Mouse (Mus musculus): ENCODE measurements around the gene Shb. TPM values are rescaled to one million over a fixed set of nuclear protein-coding genes. Genes with fewer than 3 reads are reported as not detected.

The Shb gene
- polyA plus RNA-seq, 1 experiment, result 11.4 TPM

DNA sequence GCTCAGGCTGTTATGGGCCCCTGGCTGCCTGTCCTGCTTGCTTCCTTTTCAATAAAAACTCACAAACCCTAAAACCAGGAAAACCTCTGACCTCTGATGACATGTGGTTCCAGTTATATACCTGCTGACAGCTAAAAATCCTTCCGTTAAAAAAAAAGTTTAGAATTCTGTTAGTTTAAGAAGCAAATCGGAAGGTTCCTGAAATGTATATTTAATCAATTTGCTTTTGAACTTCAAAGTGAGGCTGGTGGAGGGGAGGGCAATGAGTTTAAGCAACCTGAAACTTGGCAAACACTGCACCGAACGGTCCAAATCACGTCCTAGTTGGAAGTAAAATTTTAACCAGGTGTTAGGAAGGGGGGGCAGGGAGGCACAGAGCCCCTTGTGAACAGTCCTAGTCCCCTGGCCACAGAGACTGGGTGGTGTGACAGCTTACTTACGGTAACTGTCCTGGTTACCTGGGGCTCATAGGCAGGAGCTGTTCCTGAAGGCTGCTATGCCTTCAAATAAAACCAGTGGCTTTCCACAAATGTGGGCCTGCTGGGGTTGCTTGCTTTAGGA is 41.1 kb downstream of the Shb start:
- H3K4me1 ChIP-seq (ENCODE audit: control insufficient read depth, insufficient read depth, low read length), result peaks cover 10% of the 10 kb centered on the region

DNA sequence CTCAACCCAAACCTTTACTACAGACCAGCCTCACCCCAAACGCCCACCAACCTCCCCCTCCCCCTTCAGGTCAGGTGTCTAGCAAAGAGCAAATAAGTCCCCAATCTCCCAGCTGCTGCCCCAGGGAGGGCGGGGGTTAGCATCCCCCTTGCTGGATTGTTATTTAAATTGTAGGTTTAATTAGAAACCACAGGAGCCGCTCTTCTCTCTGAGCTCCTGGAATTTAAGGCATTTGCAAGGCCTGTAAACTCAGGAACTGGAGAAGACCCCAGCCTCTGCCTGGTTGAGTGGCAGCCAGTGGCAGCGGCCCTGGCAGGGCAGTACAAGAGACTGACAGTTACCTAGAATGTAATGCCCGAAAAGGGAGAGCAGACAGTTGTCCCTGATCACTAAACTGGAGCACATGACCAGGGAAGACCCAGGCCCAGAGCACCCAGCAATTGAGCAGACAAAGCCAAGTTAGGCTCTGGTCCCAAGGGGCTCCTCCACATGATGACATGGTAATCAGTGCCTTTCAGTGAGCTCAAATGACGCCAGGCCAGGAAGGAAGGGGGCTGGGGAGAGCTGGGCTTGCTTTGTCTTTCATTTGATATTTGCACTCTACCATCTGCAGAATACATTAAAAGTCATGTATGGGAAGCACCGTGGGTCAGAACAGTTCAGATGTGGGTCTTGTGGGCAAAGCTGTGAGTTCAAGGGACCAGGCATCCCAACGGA is 42.1 kb downstream of the Shb start:
- Histone ChIP-seq H3K4me3 (ENCODE audit: insufficient read depth, low read length) (no peak overlapping the region), H3K4me1 (ENCODE audit: control insufficient read depth, insufficient read depth, low read length) (peaks cover 12% of the 10 kb centered on the region), H3K27ac (ENCODE audit: insufficient read depth, low read length) (no peak overlapping the region)
- TF ChIP-seq POLR2A (IDR thresholded peaks at IDR 0.05; ENCODE audit: extremely low read depth, insufficient read depth, low read length) (no peak), CTCF (IDR thresholded peaks at IDR 0.05; ENCODE audit: extremely low read depth, insufficient read depth, low read length) (no peak)

More for the DNA sequence above, 41.1 kb downstream of the Shb start:
- Histone ChIP-seq H3K27ac (ENCODE audit: insufficient read depth, low read length) (no peak overlapping the region), H3K4me3 (ENCODE audit: insufficient read depth, low read length) (no peak overlapping the region)
- TF ChIP-seq CTCF (IDR thresholded peaks at IDR 0.05; ENCODE audit: extremely low read depth, insufficient read depth, low read length), result no peak
- no peak for TF ChIP-seq POLR2A (IDR thresholded peaks at IDR 0.05; ENCODE audit: extremely low read depth, insufficient read depth, low read length)

DNA sequence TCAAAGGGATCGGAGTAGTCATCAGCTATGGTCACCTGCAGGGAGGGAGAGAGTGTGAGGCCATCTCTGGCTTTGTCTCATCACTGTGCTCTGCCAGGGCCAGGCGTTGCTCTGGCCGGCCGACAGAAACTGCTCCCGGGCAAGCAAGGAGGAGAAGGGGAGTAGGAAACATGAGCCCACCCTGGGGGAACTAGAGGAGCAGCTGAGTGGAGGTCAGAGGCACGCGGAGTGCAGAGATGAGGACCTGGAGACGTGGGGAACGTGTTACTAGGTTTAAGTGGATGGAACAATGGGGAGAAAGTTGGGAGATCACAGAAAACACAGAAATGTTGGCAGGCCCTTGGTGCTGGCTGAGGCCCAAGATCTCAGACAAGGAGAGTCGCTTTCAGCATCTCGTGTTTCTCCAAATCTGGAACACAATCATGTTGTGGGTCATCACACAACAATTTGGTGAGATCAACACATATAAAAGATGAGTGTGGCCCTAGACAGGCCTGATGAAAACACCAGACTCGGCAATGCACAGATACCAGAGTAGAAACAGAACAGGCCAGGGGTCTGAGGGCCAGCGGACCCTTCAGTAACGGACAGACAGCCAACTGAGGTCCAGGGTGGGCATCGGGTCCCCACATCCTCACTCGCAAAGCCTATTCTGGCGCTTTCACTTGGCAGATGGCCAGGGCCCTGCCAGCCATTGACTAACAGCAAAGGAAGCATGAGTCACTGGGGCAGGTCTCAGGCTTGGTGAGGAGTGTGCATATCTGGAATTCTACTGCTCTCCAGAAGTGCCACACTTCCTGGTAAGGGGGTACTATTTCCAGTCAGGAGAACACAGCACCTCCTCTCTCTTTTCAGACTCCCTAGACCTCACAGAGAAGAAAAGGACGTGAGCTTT is 42.9 kb downstream of the Shb start:
- peaks cover 15% of the 10 kb centered on the region for H3K4me1 ChIP-seq (ENCODE audit: control insufficient read depth, insufficient read depth, low read length)

DNA sequence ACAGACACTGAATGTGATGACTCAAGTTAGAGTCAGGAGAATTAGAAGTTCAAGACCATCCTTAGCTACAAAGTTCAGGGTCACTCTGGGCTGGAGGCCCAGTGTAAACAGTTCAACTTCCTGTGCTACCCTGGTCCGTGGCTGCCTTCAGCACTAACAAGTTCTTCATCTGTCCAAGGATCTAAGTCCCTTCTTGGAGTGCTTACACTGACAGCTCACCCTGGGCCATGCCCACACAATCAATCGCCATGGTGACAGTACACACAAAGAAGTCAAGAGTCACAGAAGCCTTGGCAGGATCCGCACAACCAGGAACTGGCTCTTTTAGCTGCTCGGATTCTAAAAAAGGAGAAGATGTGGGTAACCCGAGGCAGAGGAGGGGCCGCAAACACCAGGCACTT is 44.6 kb downstream of the Shb start:
- Histone ChIP-seq H3K27ac (ENCODE audit: insufficient read depth, low read length) (no peak overlapping the region), H3K4me3 (ENCODE audit: insufficient read depth, low read length) (no peak overlapping the region), H3K4me1 (ENCODE audit: control insufficient read depth, insufficient read depth, low read length) (peaks cover 14% of the 10 kb centered on the region)
- TF ChIP-seq POLR2A (IDR thresholded peaks at IDR 0.05; ENCODE audit: extremely low read depth, insufficient read depth, low read length) (no peak), CTCF (IDR thresholded peaks at IDR 0.05; ENCODE audit: extremely low read depth, insufficient read depth, low read length) (no peak)

More for the DNA sequence above, 42.9 kb downstream of the Shb start:
- no peak overlapping the region for H3K27ac ChIP-seq (ENCODE audit: insufficient read depth, low read length)
- H3K4me3 ChIP-seq (ENCODE audit: insufficient read depth, low read length), result no peak overlapping the region
- no peak for TF ChIP-seq POLR2A (IDR thresholded peaks at IDR 0.05; ENCODE audit: extremely low read depth, insufficient read depth, low read length)
- no peak for TF ChIP-seq CTCF (IDR thresholded peaks at IDR 0.05; ENCODE audit: extremely low read depth, insufficient read depth, low read length)

DNA sequence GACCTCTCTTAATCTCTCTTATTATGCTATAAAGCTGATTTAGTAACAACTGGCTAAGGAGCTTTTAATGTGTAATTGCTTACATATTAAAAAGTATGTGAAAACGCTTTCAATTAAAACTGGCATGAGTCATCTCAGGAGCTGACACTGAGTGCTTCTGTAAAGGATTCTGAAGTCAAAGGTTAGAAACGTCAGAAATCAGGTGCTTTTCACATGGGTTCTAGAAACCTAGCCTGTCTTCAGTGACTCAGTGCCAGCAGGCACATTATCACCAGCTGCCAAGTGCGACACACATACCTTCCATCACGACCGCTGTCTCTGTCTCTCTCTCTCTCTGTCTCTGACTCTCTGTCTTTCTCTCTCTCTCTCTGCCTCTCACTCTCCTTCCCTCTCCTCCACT is 47.2 kb downstream of the Shb start:
- no peak overlapping the region for H3K27ac ChIP-seq (ENCODE audit: insufficient read depth, low read length)
- H3K4me3 ChIP-seq (ENCODE audit: insufficient read depth, low read length), result no peak overlapping the region
- TF ChIP-seq CTCF (IDR thresholded peaks at IDR 0.05; ENCODE audit: extremely low read depth, insufficient read depth, low read length), result no peak
- TF ChIP-seq POLR2A (IDR thresholded peaks at IDR 0.05; ENCODE audit: extremely low read depth, insufficient read depth, low read length), result no peak
- peaks cover 14% of the 10 kb centered on the region for H3K4me1 ChIP-seq (ENCODE audit: control insufficient read depth, insufficient read depth, low read length)

DNA sequence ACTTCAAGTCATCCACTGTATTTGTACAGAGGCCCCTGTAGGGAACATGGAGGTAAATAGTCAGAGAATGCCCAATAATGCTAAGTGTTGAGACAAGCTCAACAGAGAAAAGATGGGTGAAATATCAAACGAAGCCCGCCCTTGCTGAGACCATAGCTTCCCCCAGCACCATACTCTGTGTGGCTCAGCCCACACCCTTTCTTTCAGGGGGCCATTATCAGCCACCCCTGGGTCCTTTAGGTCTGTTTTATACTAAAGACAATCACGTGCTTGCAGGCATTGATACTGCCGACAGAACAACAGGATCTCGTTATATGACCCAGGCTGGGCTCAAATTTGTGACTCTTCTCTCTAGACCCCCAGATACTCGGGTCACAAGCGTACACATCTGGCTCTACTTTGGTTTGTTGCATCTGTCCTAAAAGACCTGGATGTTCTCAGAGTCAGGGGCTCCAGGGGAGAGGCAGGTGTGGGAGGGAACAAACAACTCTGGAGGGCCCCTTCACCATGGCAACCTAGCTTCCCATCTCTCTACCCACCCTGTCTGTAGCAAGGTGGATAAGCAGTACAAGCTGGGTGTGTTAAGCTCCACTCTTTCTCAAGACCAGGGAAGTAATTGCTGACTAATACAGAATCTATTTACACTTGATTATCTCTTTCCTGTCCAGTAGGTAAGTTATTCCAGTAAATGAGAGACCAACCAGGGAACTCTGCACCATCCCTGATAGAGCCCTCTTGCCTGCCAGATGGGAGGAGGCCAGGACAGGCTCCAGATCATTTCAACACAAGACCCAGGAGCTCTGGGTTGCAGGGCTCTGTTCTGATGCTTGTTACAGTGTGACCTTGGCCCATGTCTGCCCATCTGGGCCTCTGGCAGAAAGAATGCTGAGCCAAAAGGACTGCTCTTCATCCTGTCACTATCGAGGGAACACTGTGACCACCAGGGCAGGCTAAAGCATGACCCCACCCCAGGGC is 48.7 kb downstream of the Shb start:
- no peak for TF ChIP-seq POLR2A (IDR thresholded peaks at IDR 0.05; ENCODE audit: extremely low read depth, insufficient read depth, low read length)
- TF ChIP-seq CTCF (IDR thresholded peaks at IDR 0.05; ENCODE audit: extremely low read depth, insufficient read depth, low read length), result no peak
- no peak overlapping the region for H3K27ac ChIP-seq (ENCODE audit: insufficient read depth, low read length)
- peaks cover 11% of the 10 kb centered on the region for H3K4me1 ChIP-seq (ENCODE audit: control insufficient read depth, insufficient read depth, low read length)
- no peak overlapping the region for H3K4me3 ChIP-seq (ENCODE audit: insufficient read depth, low read length)

DNA sequence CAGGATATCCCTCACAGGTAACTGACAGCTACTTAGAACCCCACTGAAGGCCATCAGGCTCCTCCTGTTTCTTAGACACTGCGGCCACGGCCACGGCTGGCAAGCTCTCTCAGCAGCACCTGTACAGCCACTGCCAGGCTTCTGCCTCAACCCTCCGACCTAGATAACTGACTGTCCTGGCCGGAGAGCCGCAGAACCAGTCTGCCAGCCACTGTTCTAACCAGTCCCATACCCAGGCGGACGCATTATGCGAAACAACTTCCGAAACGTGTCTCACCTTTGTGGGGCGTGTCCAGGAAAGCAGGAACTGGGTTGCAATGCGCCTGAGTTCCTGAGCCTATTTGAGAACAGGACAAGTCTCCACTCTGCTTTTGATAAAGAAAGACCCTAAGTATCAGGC is 50.0 kb downstream of the Shb start:
- TF ChIP-seq CTCF (IDR thresholded peaks at IDR 0.05; ENCODE audit: extremely low read depth, insufficient read depth, low read length), result no peak
- TF ChIP-seq POLR2A (IDR thresholded peaks at IDR 0.05; ENCODE audit: extremely low read depth, insufficient read depth, low read length), result no peak
- H3K27ac ChIP-seq (ENCODE audit: insufficient read depth, low read length), result no peak overlapping the region
- H3K4me3 ChIP-seq (ENCODE audit: insufficient read depth, low read length), result no peak overlapping the region
- H3K4me1 ChIP-seq (ENCODE audit: control insufficient read depth, insufficient read depth, low read length), result peaks cover 7% of the 10 kb centered on the region

DNA sequence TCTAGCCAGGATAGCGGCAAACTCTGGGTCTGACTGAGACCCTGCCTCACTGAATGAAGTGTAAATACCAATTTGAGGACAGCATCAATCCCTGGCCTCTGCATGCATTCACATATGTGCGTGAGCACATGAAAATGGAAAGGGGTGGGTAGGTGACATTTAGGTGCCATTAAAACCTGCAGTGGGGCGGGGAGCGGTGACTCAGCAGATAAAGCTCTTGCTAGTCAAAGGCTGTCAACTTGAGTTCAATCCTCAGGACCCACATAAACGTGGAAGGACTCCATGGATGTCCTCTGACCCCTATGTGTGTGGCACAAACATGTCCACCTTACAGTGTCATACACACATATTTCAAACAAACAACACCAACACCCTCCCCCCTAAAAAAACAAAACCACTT is 50.8 kb downstream of the Shb start:
- H3K27ac ChIP-seq (ENCODE audit: insufficient read depth, low read length), result no peak overlapping the region
- peaks cover 7% of the 10 kb centered on the region for H3K4me1 ChIP-seq (ENCODE audit: control insufficient read depth, insufficient read depth, low read length)
- no peak overlapping the region for H3K4me3 ChIP-seq (ENCODE audit: insufficient read depth, low read length)
- TF ChIP-seq CTCF (IDR thresholded peaks at IDR 0.05; ENCODE audit: extremely low read depth, insufficient read depth, low read length) (no peak), POLR2A (IDR thresholded peaks at IDR 0.05; ENCODE audit: extremely low read depth, insufficient read depth, low read length) (no peak)

DNA sequence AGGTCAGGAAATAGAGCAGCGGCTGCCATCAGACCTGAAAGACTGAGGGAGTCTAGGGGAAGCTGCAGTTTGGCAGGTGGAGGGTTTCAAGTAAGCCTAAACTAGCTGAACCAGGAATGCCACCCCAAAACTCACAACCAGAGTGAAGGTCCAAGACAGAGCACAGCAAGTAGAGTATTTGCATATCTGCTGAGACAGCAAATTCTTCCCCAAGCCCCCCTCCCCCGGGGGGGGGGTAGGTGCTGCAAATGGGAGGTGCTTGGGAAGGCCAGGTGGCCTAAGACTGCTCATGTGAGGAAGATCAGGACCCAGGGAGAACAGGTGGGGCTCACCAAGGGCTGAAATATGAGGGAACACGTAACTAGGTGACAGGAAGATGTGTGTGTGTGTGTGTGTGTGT is 51.7 kb downstream of the Shb start:
- TF ChIP-seq POLR2A (IDR thresholded peaks at IDR 0.05; ENCODE audit: extremely low read depth, insufficient read depth, low read length) (no peak), CTCF (IDR thresholded peaks at IDR 0.05; ENCODE audit: extremely low read depth, insufficient read depth, low read length) (no peak)
- Histone ChIP-seq H3K4me3 (ENCODE audit: insufficient read depth, low read length) (no peak overlapping the region), H3K4me1 (ENCODE audit: control insufficient read depth, insufficient read depth, low read length) (peaks cover 7% of the 10 kb centered on the region), H3K27ac (ENCODE audit: insufficient read depth, low read length) (no peak overlapping the region)

Data from cortical plate, adult 2 months (tissue).